Mouse (Mus musculus) left cerebral cortex, postnatal 14 days (tissue): Measurements from ENCODE around the gene Rpl13. TPM values are rescaled to one million over a fixed set of nuclear protein-coding genes. Genes with fewer than 3 reads are reported as not detected.
A peak's percentile ranks its signal among the peaks of the same experiment; 100 is the strongest.
"Not testable (repeated sequence)": the region's sequence is repeated elsewhere in the genome, so short reads cannot be mapped to it uniquely, and the experiment has no call there.

Experiments used
- DNase-seq, 2 experiments: peaks; one replicate each; pipeline ENCODE4 v3.0.0; 2021 to 2022; ENCODE audit warnings: low spot score in 2 of 2, mixed read lengths in 1 of 2
- intact Hi-C: fragments of 180-260 bp; cut with DNase I; formaldehyde crosslinking; loops from one replicate; pipeline ENCODE4 v1.15.1; 2025
- long read RNA-seq, 2 experiments: library from polyadenylated mRNA; stranded (forward); transcript quantifications; one replicate each; pipeline ENCODE4 v2.0.0; 2021
- total RNA-seq, 2 experiments: library from RNA; stranded (reverse); gene quantifications; 2 replicates each; pipeline ENCODE4 v1.2.3; 2021

Gene Rpl13
- 100 to 1,000 TPM; 356 to 384 TPM for total RNA-seq
- long read RNA-seq, experiment 1, transcript Rpl13-201 (6 exons, 780 nt): major isoform, 269 of 294 reads
- long read RNA-seq, experiment 1, partial matches to known transcripts: 20 of 294 reads
- long read RNA-seq, experiment 1, other reads (novel, unspliced or antisense): 4 of 294 reads
- long read RNA-seq, experiment 2, transcript Rpl13-201 (6 exons, 780 nt): major isoform, 227 of 236 reads
- long read RNA-seq, experiment 2, partial matches to known transcripts: 7 of 236 reads
- long read RNA-seq, experiment 2, other reads (novel, unspliced or antisense): 2 of 236 reads

DNA sequence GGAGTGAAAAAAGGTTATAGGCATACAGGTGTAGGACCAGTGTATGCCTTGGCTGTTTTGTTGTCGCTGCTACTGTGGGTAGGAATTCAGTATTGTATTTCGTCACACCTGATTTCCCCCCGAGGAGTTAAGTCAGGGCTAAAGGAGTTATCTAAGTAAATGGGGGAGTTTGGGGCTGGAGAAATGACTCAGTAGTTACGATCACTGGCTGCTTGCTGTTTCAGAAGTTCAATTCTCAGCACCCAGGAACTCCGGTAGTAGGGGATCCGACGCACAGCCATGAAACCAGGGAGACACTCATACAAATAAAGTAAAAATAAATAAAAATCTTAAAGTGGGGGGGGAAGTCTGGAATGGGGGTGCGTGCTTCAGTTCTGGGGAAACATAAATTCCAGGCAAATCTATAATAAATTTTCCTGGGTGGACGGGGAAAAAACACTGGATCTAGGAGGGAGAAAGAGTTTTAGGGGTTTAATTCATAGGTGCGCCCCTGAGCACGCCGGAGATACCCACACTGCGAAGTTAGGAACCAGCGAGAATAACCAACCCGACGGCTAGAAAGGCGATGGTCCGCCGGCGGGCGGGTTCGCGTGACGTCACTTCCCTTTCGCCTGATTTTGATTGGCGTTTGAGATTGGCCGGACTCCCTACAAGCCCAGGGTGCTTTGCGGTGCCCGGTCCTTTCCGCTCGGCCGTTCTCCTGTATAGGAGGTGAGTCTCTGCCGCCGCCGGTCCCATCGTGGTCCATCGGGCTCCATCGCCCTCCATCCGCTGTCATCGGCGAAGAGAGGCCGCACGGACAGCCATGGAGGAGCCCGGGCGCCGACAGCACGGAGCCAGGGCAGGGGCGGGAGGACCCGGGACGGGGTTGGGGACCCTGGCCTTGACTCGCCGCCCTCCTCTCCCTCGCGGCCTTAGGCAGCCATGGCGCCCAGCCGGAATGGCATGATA, at the start of gene Rpl13:
Gene Rpl13, plus strand, starts transcription at position 616 of the 951 bp plus-strand sequence.
- DNase-seq: peak; percentile 97 to 99
- intact Hi-C loops: loop anchor here (5.0 kb wide), 1 partner anchor 195 kb away; no protein-coding TSS in a partner anchor

DNA sequence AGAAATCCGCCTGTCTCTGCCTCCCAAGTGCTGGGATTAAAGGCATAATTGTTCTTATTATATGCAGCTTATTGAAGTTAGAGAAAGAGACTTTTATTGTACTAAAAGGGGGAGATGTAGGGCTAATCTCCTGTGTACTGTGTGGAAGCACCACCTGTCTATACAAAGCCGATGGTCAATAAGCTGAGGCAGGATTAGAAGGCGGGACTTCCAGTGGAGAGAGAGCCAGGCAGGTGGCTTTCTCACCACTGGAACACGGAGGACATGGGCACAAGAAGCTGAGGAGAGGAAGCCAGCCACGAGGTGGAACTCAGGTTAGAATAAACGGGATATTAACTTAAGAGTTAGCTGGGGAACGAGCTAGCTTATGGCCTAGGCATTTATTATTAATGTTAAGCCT, 39.4 kb upstream of the Rpl13 start, which contains the start of gene Spg7:
Gene Spg7, plus strand, starts transcription at position 222 of the 400 bp plus-strand sequence.
- intact Hi-C loops: no loop called here
- no peak for DNase-seq

DNA sequence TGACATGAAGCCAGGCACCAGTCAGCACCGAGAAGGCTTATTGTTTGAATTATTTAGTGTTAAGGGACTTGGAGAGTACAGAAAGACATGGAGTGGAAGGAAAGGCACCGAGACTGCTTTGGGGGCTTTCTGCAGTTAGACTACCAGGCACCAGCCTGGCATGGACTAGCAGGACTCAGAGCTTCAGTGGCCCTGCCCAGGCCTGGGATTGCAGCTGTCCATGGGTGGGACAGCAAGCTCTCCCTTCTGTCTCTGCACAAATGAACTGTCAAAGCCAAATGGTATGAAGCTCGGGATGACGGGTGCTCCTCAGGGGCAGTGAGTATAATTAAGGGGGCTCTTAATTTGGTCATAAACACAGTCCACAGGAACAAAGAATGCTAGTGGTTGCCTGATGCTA, 38.1 kb upstream of the Rpl13 start:
- intact Hi-C loops: no loop called here

DNA sequence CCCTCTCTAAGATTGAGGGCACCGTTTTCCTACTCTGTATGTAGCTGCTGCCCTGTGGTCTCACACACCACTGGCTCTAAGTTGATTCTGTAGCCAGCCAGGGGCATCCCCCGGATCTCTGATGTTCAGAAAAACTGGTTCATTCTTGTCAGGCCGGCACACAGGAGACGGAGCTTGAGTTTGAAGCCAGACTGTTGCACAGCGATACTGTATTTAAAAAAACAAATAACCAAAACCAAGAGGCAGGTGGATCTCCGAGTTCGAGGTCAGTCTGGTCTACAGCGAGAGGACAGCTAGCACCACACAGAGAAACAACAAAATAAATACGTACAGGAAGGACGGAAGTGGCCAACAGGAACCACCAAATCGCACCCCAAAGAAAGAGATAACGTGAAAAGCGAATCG, 37.3 kb upstream of the Rpl13 start:
- peak; percentile 9 to 47 for DNase-seq
- intact Hi-C loops: no loop called here

More for the DNA sequence above, 38.1 kb upstream of the Rpl13 start:
- no peak for DNase-seq

DNA sequence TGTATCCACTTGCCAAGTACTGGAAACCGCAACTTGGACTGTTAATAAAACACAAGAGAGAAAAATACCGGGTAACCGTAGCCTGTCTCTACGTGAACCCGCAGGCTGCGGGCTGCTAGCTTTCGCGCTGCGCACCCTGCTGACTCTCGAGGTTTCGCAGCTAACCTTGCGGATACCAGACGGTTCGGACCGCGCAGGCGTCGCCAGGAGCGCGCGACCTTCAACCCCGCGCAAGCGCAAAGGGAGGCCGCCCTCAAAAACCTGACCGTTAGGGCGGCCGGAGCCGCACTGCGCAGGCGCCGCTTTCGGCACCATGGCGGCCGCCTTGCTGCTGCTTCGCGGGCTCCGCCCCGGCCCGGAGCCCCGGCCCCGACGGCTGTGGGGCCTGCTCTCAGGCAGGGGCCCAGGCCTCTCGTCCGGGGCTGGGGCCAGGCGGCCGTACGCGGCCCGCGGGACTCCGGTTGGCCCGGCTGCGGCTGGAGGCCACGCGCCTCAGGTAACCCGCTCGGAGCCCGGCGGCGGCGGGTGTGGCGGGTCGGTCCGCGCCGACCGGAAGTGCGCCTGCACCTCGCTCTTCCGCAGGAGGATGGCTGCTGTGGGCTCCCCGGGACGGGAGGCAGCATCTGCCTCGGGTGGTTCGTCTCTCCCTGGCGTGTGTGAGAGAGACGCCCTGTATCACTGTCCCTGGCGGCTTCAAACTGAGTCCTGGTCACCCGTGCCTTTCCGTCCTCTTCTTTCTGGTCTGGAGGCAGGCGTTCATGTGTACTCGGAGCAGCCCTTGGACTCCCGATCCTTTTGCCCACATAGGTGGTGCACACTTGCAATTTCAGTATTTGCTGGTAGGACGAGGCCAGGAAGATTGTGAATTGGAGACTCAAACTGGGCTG, 36.7 kb upstream of the Rpl13 start:
- intact Hi-C loops: no loop called here
- peak; percentile 95 to 96 for DNase-seq

DNA sequence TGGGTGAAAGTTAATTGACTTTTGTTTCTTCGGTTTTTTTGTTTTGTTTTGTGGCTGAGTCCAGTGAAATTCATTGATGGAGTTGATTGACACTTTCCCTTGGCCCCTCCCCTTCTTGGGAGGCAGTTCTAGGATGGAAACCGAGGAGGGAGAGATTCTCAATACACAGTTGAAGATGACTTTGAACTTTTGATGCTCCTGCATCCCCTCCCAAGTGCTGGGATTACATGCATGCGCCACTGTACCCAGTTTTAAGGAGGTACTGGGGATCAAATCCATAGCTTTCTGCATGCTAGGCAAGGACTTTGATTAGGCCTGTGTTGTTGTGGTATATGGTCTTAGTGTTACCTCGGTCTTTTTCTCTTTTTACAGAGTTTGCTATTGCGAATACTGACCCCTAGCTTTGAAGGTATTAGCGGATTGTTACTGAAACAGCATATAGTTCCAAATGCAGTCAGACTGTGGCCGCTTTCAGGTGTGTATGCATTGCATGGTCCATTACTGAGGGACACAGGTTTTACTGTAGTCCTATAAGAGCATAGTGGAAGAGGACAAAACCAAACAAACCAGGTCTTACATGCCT, 36.0 kb upstream of the Rpl13 start:
- intact Hi-C loops: no loop called here
- no peak for DNase-seq

DNA sequence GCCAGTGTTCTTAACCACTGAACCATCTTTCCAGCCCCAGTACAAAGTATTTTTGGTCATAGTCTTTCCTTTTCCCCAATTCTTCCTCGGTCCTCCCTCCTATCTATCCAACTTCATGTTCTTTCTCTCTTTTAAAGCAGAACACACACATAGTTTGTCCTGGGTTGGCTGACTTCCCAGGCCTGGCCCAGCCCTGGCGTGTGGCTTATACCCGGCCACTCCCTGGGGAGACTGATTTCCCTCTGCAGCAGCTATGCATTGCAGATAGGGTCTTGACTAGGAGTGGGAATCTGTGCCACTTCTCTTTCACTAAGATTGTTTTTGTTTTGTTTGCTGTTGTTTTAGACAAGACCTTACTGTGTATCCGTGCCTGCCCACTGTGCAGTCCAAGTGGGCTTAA, 31.0 kb upstream of the Rpl13 start:
- no peak for DNase-seq
- intact Hi-C loops: no loop called here

DNA sequence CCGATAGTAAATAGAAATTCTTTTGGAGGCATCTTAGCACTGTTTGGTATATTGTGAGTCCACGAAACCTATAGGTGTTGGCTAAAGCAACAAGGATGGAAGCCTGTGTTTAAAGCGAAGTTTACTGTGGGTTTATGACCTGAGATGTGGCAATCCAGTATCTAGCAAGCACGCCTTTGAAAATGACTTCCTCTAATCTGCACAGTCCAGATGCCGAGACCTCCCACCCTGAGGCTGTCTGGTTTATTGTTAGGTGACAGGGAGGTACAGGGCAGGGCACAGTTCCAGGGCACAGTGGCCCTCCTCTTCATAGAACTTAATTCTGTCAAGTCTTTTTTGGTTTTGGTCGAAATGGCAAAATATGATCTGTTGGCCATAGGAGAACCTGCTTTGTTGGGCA, 24.9 kb upstream of the Rpl13 start:
- no peak for DNase-seq
- intact Hi-C loops: no loop called here

DNA sequence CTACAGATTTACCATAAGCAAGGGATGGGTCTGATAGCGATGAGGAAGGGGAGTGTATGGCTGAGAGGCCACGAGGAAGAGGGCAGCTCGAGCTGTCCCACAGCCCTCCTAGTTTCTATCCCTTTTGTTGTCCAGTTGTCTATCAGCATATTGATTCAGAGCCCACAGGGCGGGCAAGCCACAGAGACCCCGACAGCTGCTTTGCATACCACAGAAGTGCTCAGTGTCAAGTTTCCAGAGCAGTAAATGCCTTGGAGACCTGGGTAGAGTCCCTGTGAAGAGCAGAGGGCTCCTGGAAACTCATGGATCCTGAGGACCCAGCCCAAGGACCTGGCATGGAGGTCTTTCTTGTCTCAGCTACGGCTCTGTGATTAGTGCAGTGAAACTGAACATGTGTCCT, 19.2 kb upstream of the Rpl13 start:
- intact Hi-C loops: no loop called here
- no peak for DNase-seq

DNA sequence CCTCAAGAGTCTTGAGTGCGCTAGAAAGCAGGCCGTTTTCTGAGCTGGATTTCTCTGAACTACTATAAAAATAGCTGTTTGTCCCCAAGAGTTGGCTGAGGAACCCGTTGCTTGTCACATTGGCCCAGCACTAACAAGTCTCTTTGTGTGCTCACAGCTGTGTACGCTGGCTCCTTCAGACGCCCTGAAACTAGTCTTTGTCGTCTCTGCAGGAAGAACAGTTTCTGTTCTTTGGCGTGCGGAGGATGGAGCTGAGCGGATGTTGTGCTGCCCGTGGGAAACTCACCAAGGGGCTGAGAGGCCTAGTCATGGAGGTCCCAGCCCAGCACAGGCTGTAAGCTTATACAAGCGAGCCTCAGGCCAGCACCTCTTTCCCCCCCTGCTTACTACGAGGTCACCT, 18.5 kb upstream of the Rpl13 start:
- intact Hi-C loops: no loop called here
- DNase-seq: peak; percentile 60 to 75

DNA sequence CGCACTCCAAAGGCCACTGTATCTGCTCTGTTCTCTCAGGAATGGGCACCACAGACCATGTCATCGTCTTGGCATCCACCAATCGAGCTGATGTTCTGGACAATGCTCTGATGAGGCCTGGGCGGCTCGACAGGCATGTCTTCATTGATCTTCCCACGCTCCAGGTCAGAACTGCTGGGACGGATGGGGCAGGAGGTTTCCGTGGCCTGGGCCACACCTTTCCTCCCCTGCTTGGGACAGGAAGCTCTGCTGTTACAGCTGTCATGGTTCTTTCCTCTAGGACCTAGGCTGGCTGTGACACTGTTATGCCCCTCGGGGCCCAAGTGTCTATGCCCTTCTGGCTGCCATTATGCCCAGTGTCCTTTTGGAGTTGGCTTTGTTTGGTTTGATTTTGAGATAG, 14.9 kb upstream of the Rpl13 start:
- DNase-seq: no peak
- intact Hi-C loops: no loop called here

DNA sequence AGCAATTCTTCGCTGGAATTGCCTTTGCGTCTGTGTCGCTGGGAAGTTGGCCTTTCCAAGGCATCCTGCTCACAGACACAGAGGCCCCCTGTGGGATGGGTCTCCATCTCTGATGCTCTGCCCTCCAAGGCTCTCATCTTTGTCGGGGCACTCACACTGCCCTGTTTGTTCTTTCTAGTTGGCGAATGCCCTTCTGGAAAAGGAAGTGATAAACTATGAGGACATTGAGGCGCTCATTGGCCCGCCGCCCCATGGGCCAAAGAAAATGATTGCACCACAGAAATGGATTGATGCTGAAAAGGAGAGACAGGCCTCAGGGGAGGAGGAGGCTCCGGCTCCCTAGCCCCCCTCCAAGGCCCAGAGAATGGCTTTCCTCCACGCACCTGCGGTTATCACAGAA, 4.9 kb upstream of the Rpl13 start:
- intact Hi-C loops: no loop called here
- peak; percentile 39 to 50 for DNase-seq

DNA sequence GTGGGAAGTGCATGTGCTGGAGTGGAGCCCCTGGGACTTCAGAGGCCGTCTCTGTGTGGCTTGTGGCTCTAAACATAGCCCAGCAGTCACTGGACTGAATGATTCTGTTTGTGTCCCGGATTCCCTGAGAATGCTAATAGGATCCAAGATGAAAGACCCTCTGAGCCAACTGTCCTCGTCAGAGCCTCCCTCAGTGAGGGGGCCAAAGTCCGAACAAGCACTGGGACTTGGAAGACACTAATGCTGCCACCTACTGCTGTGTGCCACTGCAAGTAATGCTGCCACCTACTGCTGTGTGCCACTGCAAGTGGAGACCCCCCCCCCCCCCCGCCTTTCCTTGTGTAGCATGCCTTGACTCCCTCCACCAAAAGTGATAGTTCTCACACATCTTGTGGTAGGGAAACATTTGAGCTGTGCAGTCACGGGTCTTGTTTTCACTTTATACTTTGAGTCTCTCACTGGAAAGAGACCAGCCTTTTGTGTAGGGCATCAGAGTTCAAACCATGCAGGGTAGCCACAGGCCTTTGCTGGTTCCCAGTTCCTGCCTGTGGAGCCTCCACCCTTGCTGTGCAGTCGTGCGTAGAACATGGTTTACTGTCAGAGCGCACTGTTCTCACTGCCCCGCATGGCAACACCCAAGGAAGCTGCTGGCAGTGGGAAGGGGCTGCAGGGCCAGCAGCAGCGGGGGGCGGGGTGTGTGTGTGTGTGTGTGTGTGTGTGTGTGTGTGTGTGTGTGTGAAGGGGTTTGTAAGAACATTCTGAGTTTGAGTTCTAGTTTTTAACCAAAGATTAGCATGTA, 4.2 kb upstream of the Rpl13 start:
- intact Hi-C loops: no loop called here
- peak; percentile 60 to 68 for DNase-seq

DNA sequence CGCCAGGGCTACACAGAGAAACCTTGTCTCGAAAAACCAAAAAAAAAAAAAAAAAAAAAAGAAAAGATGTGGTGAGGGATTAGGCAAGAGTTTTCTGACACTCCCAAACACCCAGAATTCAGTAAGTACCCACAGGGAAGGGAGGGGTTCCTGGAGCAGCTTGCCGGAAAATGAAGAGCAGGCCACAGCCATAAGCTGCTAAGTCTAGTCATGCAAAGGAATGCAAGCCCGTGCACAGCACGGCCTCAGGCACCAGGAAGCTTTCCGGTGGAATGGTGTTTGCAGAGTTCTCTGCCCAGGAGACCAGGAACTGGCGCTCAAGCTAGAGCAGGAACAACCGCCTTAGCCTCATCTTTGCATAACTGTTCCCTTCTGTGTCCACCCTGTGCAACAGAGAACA, 1.9 kb upstream of the Rpl13 start:
- intact Hi-C loops: loop anchor here (5.0 kb wide), 1 partner anchor 193 kb away; no protein-coding TSS in a partner anchor
- DNase-seq: no peak

DNA sequence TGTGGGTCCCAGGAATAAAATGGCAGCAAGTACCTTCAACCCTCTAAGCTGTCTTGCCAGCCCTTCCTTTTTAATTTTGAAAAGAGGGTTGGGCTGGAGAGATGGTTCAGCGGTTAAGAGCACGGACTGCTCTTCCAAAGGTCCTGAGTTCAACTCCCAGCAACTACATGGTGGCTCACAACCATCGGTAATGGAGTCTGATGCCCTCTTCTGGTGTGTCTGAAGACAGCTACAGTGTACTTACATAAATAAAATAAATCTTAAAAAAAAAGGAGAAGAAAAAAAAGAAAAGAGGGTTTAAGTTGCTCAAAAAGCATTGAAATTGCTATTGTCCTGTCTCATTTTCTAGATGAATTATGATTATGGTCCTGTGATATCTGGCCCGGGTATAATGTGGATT, 906 bp upstream of the Rpl13 start:
- no peak for DNase-seq
- intact Hi-C loops: loop anchor here (5.0 kb wide), 1 partner anchor 194 kb away; no protein-coding TSS in a partner anchor

DNA sequence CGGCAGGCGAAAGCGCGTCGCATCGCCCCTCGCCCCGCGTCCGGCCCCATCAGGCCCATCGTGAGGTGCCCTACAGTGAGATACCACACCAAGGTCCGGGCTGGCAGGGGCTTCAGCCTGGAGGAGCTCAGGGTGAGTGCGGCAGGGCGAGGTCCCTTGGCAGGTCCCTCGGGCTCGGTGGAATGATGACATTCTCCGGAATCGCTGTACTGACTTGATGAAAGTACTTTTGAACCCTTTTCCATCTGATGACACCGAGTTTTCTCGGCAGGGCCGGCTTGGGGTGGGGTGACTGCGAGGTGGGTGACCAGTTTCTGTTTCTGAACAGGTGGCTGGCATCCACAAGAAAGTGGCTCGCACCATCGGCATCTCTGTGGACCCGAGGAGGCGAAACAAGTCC, 705 bp downstream of the Rpl13 start:
- intact Hi-C loops: loop anchor here (5.0 kb wide), 1 partner anchor 196 kb away; no protein-coding TSS in a partner anchor
- not testable (repeated sequence) for DNase-seq

DNA sequence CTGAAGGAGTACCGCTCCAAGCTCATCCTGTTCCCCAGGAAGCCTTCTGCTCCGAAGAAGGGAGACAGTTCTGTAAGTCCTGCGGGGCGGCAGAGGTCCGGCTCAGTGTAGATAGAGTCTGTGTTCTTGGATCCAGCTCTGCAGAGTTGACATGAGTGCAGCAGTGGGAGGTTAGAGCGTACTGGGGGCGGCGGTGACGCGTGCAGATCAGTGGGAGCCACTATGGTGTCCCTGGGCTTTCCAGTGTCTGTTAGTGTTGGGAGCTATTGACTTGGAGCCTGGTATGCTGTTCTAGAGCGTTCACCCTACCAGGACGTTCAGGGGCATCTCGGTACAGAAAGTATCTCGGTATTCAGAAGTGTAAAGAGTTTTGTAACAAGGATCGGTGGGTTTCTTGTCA, 1.1 kb downstream of the Rpl13 start:
- DNase-seq: no peak
- intact Hi-C loops: loop anchor here (5.0 kb wide), 1 partner anchor 196 kb away; no protein-coding TSS in a partner anchor
